Mouse (Mus musculus): ENCODE results near the gene Wdr45b.
"Not testable (repeated sequence)": the region's sequence is repeated elsewhere in the genome, so short reads cannot be mapped to it uniquely, and the experiment has no call there.

Gene Wdr45b

DNA sequence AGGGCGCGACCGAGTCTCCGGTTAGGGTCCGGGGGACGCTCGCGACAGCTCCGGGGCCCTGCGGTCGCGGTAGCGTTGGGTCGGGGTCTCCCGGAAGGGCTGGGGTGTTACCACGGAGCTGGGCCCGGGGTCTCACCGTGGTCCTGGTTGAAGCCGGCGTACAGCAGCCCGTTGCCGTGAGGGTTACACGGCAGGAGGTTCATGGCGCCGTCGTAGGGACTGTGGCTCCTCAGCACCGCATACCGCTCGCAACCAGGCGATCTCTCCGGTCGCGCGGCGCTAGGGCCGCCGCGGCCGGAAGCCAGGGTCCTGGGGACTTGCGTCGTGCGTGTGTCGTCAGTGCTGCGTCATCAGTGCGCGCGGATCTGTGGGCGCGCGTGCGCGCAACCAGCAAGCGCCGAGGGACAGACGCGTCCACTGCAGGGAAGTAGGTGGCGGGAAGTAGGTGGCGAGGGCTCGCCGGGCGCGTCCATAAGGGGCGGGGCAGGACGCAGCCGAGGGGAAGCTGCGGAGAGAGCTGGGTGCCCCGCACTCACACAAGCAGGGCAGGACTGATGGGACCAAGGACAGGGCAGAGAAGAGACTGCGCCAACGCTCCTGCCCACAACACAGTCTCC lies at the start of gene Wdr45b:
Gene Wdr45b (minus strand): TSS at position 355 of the 617 bp plus-strand sequence.
- peak; percentile 96 to 99 for DNase-seq (ENCODE audit: low spot score in 2 of 2)

DNA sequence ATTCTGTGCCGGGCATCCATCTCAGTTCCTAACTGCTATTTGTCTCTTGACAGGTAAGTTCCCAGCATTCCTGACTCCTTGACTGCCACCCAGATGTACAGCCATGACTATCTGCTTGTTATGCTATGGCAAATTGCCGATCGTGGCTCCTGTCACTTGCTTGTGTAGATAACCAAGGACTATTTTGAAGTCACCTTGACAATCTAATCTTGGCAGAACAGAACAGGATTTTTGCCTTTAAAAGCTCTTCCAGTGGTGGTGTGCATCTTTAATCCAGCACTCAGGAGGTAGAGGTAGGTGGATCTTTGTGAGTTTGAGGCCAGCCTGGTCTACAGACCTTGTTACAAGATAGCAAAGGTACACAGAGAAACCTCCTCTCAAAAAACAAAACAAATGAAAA lies 38.2 kb upstream of the Wdr45b start:
- DNase-seq (ENCODE audit: low spot score in 2 of 2) = no peak

DNA sequence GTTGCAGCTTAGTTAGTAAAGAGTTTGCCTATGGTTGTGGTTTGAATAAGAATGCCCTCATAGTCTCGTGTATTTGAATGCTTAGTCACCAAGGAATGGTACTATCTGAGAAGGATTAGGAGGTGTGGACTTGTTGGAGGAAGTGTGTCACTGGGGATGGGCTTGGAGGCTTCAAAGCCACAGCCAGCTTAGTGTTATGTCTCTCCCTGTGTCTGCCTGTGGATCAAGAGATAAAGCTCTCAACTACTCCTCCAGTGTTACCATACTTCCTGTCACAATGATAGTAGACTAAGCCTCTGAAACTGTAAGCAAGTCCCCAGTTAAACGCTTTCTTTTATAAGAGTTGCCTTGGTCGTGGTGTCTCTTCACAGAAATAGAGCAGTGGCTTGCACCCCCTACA lies 36.5 kb upstream of the Wdr45b start:
- DNase-seq (ENCODE audit: low spot score in 2 of 2) = no peak

DNA sequence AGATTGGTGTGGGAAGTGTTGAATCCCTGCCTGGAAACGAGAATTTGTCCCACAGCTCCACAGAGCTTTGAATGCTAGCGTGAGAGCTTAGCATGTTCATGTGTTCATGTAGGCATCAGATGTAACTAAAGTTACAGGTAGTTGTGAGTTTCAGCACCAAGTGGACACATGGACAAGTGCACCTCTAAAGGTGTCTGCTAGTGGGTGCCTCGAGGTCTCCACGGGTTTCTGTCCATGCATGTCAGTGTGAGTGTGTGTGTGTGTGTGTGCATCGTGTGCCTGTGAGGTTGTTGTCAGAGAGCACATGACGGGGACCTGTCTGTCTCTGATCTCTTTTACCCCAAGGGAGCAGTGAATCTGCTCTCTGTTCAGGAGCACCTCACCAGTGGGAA lies 34.3 kb upstream of the Wdr45b start:
- no peak for DNase-seq (ENCODE audit: low spot score in 2 of 2)

DNA sequence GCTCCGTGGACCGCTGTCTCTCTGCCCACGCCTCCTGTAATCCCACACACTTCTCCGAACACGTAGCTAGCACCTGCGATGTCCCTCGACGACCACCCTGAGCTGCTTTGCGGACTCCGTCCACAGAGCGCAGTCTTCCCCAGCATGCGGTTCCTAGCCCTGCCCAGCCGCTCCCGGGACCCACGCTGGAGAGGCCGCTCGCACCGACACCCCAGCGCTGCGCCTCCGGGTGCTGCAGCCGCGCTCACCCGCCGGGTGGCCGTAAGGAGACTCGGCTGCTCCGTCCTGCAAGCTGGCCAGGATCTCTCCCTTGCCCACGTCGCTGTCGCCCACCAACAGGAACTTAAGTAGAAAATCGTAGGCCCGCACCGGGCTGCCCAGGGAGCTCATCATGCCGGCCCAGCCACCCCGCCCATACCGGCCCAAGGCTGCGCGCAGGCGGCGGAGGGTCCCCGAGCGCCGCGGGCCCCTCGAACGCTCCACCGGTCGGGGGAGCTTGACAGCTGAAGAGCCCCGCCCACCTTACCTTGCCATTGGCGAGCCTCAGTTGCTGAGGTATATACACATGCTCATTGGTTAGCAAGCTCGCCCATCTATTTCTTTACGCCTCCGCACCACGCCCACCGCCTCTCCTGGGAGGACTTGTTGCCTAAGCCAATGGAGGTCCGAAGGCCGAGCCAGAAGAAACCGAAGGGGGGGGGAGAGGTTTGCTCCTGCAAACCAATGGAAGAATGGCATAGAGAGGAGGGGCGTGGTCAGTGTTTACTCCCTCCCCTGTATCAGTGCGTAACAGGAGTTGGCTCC lies 33.7 kb upstream of the Wdr45b start, which contains the start of gene Rab40b:
Gene Rab40b (minus strand): TSS at position 502 of the 804 bp plus-strand sequence.
- peak; percentile 91 to 94 for DNase-seq (ENCODE audit: low spot score in 2 of 2)

DNA sequence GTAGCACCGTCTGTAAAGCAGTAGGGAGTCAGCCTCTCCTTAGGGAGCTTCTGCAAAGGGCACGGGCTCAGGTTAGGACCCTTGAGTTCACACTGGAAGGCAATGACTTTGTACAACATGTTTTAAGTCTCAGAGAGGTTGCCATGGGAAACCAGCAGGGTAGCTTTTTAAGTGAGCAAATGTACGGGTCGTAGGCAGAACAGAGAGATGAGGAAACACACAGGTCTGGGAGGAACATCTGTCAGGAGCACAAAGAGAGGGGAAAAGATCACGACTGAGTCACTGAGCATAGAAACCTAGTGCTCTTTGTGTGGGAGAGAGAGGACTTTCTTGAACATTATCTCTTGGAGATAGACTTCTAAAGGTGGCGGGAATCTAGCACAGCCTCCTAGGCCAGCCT lies 26.0 kb upstream of the Wdr45b start:
- DNase-seq (ENCODE audit: low spot score in 2 of 2) = no peak

DNA sequence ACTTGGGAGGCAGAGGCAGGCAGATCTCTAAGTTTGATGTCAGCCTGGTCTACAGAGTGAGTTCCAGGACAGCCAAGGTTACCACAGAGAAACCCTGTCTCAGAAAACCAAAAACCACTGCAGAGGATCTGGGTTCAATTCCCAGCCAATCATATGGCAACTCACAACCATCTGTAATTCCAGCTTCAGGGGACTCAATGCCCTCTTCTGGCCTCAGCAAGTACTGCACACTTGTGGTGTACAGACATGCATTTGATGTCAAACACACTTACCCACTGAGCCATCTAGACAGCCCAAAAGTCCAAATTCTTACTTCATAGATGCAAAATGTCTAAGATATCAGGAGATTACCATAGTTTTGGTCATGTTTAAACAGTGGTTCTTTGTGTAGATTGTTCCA lies 24.4 kb upstream of the Wdr45b start:
- no peak for DNase-seq (ENCODE audit: low spot score in 2 of 2)

DNA sequence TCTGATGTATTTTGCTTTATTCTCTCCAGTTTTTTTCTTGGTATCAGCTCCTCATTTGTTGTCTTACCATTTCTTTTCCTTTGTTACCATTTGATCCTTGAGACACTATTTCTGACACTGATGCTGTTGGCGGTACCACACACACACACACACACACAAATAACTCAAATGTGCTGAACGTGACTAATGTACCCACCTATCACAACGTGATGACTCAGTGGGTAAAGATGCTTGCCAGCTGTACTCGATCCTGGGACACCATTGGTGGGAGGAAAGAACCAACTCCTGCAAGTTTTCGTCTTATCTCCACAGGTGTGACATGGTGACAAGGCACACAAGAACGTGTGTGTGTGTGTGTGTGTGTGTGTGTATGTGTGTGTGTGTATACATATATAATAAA lies 19.1 kb upstream of the Wdr45b start:
- DNase-seq (ENCODE audit: low spot score in 2 of 2) = no peak

DNA sequence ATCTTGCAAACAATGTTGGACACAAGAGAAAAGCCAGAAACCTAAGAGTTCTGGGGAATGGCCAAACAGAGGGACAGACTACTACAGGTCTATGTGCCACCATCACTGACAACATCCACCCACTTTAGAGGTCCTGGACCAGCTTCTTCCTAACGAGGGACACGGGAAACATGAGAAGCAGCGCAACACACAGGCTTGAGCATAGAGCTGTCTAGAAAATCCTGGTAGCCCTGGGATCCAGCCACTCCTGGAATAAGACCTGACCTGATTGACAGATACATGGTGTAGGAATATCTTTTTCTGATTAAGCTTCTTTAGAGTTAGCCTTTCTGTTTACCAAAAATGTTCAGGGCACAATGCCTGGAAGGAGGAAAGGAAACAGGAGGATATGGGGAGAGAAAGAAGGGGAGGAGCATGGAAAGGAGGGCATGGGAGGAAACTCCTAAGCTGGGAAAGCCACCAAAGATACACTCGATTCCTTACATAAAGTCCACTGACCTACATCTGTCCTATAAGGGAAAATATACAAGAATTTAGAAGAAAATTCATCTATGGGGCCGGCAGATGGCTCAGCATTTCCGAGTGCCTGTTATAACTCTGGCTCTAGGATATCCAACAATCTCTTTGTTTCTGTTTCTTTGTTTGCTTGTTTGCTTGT lies 16.2 kb upstream of the Wdr45b start:
- no peak for DNase-seq (ENCODE audit: low spot score in 2 of 2)

DNA sequence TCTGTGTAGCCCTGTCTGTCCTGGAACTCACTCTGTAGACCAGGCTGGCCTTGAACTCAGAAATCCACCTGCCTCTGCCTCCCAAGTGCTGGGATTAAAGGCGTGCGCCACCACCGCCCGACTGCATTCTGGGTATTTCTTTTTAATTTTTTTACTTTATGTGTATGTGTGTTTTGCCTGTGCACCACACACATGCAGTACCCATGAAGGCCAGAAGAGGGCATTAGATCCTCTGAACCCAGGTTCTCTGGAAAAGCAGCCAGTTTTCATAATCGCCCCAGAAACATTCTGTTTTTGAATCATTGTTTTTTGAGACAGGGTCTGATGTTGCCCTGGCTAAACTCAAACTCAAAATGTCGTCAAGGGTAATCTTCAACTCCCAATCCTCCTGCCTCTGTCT lies 15.4 kb upstream of the Wdr45b start:
- DNase-seq (ENCODE audit: low spot score in 2 of 2) = no peak

DNA sequence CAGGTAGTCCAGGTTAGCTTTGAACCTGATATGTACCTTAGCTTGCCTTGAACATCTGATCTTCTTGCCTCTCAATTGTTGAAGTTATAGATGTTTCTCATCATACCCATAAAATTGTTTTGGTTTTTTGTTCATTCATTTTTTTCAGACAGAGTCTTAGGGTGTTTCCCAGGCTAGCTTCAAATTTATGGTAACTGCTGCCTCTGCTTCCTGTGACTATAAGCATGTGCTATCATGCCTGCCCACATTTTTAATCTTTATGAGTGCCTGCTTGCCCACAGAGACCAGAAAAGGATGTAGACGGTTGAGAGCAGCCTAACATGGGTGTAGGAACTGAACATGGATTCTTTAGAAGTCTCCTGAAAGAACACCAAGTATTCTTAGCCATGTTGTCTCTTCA lies 14.5 kb upstream of the Wdr45b start:
- no peak for DNase-seq (ENCODE audit: low spot score in 2 of 2)

DNA sequence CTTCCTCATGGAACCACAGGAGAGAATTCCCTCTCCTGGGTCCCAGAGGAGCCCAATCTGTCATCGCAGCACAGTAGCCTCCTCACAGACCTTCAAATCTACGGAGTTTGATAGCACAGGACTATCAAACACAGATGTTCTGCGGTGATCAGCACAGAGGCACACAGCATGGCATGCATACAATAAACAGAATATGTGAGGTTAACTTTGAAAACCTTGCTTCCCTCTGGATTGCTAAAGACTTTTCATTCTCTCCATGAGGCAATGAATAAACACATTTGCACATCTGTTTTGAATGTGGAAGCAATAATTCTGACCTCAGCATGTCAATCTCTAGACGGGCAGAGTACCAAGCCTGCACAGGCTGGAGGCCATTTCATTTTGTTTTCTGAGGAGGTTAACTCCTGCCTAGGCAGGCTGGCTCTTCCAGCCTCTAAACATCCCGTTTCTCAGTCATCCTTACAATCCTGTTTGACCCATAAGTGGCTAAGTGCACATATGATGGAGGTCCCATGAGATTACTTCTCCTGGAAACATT lies 13.0 kb upstream of the Wdr45b start:
- DNase-seq (ENCODE audit: low spot score in 2 of 2) = no peak

DNA sequence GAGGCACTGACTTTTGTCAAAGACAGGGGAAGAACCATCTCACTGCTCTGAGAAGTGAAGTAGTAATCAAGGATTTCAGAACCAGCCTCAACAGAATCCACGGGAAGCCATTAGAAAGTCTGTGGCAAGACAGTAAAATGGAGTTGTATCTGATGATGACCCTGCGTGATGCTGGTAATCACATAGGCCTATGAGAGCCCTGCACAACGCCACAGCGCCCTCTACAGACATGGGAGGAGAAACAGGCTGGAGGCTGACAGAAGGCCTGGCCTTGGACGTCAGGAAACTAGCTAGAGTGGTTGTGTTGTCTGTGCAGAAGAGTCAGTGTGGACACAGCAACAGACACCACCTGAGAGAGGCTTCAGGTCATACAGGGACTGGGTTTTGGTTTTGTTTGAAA lies 8.0 kb upstream of the Wdr45b start:
- DNase-seq (ENCODE audit: low spot score in 2 of 2) = no peak

DNA sequence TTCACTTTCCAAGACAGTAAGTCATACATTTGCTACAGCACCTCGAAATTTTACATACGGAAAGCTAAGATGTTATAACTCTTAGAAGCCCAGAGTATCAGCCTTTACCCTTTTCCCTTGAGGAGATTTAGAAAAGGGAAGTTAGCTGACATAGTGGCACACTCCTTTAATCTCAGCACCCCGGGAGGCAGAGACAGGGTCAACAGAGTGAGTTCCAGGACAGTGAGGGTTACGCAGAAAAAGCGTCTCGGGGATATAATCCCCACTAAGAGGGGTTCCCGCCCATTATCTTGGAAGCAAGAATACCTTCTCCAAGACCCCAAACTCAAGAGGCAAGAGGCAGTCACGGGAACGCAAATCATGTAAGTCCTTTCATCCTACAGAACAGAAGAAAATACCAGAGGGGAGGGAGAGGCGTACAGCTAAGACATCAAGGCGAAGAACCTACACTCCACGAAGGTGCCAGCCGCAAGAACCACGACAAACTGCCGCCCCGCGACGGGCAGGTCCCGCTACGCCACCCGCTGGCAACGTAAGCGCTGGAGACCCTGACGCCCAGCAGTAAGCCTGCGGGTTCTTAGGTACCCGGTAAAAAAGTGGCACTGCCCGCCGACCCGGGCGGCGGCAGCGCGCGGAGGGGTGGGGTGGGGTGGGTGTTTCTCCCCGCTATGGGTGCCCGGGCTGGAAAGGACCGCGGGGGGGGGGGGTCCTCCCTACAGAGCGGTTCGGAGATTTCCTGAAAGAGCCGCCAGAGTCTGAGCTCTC lies 737 bp downstream of the Wdr45b start:
- peak in 1 of 2 experiments; percentile 26 for DNase-seq (ENCODE audit: low spot score in 2 of 2)

DNA sequence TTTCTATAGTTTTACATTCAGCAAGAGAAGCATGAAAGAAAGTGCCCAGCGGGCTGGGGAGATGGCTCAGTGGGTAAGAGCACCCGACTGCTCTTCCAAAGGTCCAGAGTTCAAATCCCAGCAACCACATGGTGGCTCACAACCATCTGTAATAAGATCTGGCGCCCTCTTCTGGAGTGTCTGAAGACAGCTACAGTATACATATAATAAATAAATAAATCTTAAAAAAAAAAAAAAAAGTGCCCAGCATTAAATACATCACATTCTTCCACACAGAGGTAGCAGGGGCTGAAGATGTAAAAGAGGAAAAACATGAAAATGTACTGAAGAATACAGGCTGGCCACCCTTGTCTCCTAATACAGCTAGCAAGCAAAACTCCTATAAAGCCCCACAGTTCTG lies 5.5 kb downstream of the Wdr45b start:
- DNase-seq (ENCODE audit: low spot score in 2 of 2) = not testable (repeated sequence)

DNA sequence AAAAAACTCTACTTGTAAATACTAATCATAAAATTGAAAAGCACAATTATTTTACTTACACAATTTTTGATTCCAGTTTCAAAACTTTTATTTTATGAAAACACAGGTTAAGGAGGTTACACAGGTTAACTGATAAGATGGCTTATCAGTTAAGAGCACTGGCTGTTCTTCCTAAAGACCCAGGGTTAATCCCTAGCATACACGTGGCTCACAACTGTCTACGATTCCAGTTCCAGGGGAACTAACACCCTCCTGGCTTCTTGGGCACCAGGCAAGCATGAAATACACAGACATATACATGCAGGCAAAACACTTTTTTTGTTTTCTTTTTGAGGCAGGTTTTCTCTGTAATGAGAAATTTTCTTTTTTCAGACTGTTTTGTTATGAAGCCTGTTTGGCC lies 6.1 kb downstream of the Wdr45b start:
- DNase-seq (ENCODE audit: low spot score in 2 of 2) = no peak

DNA sequence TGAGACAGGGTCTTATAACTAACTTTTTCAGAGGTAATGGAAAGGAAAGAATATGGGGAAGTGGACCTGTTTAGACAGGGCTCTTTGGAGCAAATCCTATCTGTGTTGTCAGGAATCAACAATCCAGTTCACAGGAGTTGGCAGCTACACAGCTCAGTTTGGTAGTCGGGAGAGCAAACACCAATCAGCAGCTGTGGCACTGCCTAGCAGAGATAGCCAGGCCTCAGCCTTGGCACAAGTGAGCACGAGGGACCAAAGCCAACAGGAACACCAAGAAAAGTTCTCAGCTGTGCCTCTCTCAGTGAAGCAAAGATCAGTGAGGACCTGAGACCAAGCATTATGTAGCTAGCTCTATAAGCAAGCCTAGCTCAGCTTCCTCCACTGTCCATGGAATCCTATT lies 7.2 kb downstream of the Wdr45b start:
- DNase-seq (ENCODE audit: low spot score in 2 of 2) = no peak

DNA sequence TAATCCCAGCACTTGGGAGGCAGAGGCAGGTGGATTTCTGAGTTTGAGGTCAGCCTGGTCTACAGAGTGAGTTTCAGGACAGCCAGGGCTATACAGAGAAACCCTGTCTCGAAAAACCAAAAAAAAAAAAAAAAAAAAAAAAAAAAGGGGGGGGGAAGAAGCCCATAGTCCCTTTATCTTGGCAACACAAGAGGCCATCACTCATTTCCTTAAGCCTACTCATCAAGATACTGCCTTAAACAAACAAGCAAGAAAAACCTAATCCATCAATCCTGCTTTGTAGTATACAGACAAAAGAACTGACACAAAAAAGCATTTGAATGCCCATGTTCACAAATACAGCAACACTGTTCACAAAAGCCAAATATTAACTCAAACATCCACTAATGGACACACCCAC lies 11.8 kb downstream of the Wdr45b start:
- not testable (repeated sequence) for DNase-seq (ENCODE audit: low spot score in 2 of 2)

DNA sequence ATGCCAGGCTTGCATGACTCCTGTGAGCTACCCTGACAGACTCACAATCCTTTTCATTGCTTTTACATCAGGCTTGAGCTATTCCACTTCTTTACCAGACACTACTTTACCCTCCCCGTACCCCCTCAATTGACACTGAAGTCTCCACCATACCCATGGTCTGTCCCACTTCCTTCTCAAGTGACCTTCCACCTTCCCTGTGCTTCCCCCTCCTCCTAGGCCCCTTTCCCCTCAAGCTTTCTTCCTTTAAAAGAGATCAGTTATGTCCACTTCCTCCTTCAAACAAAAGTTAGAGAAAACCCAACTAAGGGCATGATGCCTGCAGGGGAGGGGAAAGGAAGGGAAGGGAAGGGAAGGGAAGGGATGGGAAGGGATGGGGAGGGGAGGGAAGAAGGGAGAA lies 14.0 kb downstream of the Wdr45b start:
- no peak for DNase-seq (ENCODE audit: low spot score in 2 of 2)

DNA sequence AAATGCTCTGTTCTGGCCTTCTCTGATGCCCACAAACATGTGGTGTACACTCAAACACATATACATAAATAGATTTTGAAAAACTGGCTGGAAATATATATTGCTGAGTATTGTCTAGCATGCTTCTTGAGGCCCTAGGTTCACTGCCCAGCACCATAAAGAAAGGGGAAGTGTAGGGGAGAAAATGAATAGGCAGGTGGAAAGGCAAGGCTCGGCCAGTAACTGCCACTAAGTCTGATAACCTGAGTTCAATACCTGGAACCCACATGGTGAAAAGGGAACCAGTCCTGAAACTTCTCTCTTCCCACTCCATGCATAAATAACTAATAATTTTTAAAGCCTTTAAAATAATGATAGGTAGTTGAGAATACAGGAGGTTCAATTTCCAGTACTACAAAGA lies 14.6 kb downstream of the Wdr45b start:
- DNase-seq (ENCODE audit: low spot score in 2 of 2) = no peak

DNA sequence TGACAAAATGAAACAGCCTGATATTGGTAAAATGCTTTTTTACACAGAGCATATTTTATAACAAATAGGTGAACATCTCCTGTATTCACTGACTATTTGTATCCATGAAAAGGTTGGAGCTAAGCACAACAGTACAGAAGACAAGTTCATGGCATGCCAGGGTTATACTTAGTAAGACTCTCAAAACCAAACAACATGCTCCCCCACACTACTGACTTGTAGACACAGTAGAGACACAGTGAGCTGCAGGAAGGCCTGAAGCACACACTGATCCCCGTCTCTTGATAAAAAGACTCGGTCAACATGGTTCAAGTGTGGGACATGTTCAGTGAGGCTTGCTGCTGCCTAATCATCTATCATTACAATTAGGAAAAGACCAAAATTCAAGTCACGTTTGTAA lies 22.6 kb downstream of the Wdr45b start:
- no peak for DNase-seq (ENCODE audit: low spot score in 2 of 2)

DNA sequence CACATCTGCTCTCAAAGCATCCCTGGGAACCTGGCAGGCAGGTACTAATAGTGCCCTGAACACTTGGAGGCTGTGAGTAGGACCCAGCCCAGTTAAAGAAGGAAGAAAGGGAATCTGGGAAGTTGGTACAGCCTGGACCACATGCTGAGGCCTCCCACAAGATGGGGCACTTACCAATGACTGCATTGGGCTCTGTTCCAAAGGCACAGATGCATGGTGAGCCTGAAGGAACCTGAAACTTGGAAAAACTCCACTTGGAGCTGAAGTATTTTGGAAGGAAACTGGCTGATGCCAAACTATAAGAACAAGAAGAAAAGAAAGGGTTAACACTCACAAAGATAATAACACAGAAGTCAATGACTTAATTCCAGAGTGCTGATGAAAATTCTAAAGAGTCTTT lies 25.6 kb downstream of the Wdr45b start:
- DNase-seq (ENCODE audit: low spot score in 2 of 2) = no peak

All from urinary bladder, postnatal 4 days (tissue).